Mouse (Mus musculus): ENCODE results near the gene Gopc.

- TF ChIP-seq POLR2A (IDR thresholded peaks at IDR 0.05; ENCODE audit: insufficient read length, low read depth) (no peak), POLR2AphosphoS2 (IDR thresholded peaks at IDR 0.05; ENCODE audit: insufficient read length, low read depth) (no peak), E2F4 (IDR thresholded peaks at IDR 0.05; ENCODE audit: insufficient read depth) (no peak)
These were observed 5.3 kb upstream of the Gopc start for GRCm38 (mm10) chr10:52387192-52387591.

Measured in myocyte (in vitro differentiated cells).